Mouse (Mus musculus) macrophage (primary cell): ENCODE results near the gene Adamtsl1. TPM values are rescaled to one million over a fixed set of nuclear protein-coding genes. Genes with fewer than 3 reads are reported as not detected.

Experiments
- H3K27ac ChIP-seq: fragments of 350-480 bp; formaldehyde crosslinking; 2 replicates; pipeline ENCODE4 v1.9.0; 2021
- H3K36me3 ChIP-seq: fragments of 350-480 bp; formaldehyde crosslinking; 2 replicates; pipeline ENCODE4 v1.9.0; 2021; ENCODE audit errors: inconsistent target
- H3K4me3 ChIP-seq: fragments of 350-480 bp; formaldehyde crosslinking; 2 replicates; pipeline ENCODE4 v1.9.0; 2021; ENCODE audit errors: inconsistent target
- H3K79me2 ChIP-seq: fragments of 350-480 bp; formaldehyde crosslinking; 2 replicates; pipeline ENCODE4 v1.9.0; 2021; ENCODE audit errors: inconsistent target
- WGBS: methylation state at CpG from one replicate; pipeline ENCODE4 v1.1.7; 2026; ENCODE audit warnings: inconsistent platforms; ENCODE audit not compliant: missing documents; 5-methylcytosine and 5-hydroxymethylcytosine counted together
- polyA plus RNA-seq: library from polyadenylated mRNA; stranded (reverse); fragments of 250-400 nt; gene quantifications from 3 replicates; pipeline ENCODE4 v1.2.4, GENCODE M21; 2018; ENCODE audit warnings: inconsistent platforms
- total RNA-seq, 78 experiments: library from RNA; depleted of rRNA; stranded (reverse); fragments of 250-400 nt; gene quantifications; 1 replicate in 9 of 78; 2 replicates in 24 of 78; 3 replicates in 43 of 78; 4 replicates in 2 of 78; pipeline ENCODE4 v1.2.4; 2018; ENCODE audit warnings: inconsistent platforms in 56 of 78

Adamtsl1 gene
- 1 to 10 TPM in 1 of 26 experiments, not detected in 25; 3.4 TPM for total RNA-seq (2018; cell fraction: chromatin; rRNA removed)
- not detected for total RNA-seq (2018; cell fraction: cytosol; rRNA removed)
- under 1 TPM in 1 of 26 experiments, not detected in 25; 0.86 TPM for total RNA-seq (2018; cell fraction: nucleus; rRNA removed)
- not detected in 3 replicates for polyA plus RNA-seq

DNA sequence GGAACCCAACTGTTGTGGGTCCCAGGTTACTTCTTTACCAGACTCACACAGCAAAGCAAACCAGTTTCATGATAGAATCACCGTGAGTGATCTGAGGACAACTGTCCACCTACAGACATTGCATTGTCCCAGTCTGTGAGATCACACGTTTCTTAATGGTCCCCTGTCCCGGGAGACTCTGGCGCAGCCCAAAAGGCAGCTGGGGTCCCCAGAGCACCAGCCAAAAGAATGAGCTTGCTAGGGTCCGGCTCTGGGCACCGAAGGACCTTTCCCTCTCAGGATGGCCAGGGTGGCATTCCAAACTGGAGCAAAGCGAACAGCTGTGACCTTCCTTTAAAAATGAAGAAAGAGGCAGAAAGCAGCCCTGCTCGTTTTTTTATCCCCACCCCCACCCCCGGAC, at the start of gene Adamtsl1:
Gene Adamtsl1 (plus strand): TSS at position 381 of the 400 bp plus-strand sequence.
- no peaks in the 10 kb centered on the region for H3K36me3 ChIP-seq
- 1% methylated on average over 9 of the region's 9 CpGs for WGBS
- H3K79me2 ChIP-seq, result no peaks in the 10 kb centered on the region
- no peak within 1 kb of the TSS for H3K27ac ChIP-seq
- H3K4me3 ChIP-seq, result no peak within 1 kb of the TSS

DNA sequence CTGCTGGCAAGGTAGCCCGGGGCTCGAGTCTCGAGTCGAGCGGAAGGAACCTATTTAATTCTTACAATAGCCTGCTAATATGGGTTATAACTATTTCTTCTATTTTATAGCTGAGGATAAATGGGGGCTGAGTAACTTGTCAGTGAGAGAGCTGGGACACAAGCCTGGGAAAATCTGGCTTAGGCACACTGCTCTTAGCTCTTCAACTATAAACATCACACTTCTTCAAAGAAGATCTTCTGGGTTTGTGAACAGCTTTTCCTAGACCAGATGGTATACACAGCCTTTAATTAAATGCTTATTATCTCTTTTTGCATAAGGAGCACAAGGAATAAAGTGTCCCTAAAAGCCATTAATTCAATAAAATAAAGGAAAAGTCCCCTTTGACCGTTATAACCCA, 30.4 kb upstream of the Adamtsl1 start:
- Histone ChIP-seq H3K79me2 (no peaks in the 10 kb centered on the region), H3K36me3 (no peaks in the 10 kb centered on the region), H3K4me3 (no peak overlapping the region), H3K27ac (no peak overlapping the region)
- WGBS, result 96% methylated on average over 4 of the region's 6 CpGs

DNA sequence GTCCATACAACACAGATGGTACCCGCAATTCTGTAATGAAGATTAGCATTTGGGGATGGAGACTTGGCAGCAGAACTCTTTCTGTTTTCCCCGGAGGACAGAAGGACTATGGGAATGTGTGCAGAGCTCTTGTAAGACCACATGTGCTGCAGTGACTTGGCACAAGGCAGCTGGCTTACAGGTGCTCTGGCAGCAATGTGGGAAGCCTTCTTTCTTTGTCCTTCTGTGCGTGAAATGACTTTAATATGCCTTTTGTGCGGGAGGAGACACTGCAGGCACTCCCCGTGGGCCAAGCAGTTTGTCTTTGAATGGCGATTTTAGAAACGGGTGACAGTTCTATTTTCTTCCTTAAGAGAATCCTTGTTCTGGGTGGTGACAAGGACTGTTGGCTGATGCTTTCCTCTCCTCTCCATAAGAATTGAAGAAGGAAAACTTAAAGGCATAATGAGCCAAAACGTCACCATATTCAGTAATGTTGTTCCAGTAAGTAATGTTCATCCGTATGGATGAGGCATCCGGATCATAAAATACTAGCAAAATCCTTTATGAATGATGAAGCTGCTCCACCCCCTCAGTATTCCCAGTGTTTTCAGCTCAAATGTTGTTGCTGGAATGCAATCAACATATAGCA, 27.5 kb upstream of the Adamtsl1 start:
- 90% methylated on average over 10 of the region's 10 CpGs for WGBS
- Histone ChIP-seq H3K27ac (no peak overlapping the region), H3K36me3 (no peaks in the 10 kb centered on the region), H3K4me3 (no peak overlapping the region), H3K79me2 (no peaks in the 10 kb centered on the region)

DNA sequence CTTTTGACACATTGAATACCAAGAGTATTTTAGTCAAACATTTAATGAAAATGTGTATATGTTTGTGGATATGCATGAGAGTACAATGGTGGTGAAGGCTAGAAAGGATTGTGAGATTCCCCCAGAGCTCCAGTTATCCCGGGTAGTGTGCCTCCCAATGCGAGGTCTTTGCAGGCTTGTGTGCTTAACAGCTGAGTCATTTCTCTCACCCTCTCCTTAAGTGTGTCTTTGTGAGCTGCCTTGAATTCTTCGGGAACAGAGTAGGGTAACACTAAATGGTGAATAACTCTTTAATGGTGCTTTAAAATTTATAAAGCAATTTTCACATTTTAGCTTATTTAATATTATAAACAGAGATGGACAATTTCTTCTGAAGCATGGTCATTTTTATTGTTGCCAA, 8.3 kb upstream of the Adamtsl1 start:
- no peaks in the 10 kb centered on the region for H3K36me3 ChIP-seq
- no peaks in the 10 kb centered on the region for H3K79me2 ChIP-seq
- 75% methylated on average over 3 of the region's 3 CpGs for WGBS

DNA sequence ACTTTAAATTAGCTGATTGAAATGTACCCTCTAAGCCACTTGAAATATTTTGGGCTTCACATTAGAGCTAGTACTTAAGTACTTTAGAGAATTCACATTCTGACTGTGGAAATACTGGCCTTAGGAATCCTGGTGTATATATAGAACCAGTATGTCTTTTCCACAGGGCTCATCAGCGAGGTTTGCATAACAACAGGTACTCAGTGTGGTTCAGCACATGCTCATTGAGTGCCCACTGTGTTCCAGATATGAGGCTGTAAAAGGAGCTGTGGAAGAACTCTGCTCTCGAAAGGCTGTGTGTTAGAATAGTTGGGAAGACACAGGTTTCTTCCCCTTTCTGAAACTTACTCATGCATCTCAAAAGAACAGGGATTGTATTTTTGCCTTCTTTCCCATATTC, 7.0 kb upstream of the Adamtsl1 start:
- H3K27ac ChIP-seq, result no peak overlapping the region
- no peak overlapping the region for H3K4me3 ChIP-seq
- H3K79me2 ChIP-seq, result no peaks in the 10 kb centered on the region
- H3K36me3 ChIP-seq, result no peaks in the 10 kb centered on the region
- 83% methylated on average over 2 of the region's 2 CpGs for WGBS

More for the DNA sequence above, 8.3 kb upstream of the Adamtsl1 start:
- no peak overlapping the region for H3K4me3 ChIP-seq
- no peak overlapping the region for H3K27ac ChIP-seq

DNA sequence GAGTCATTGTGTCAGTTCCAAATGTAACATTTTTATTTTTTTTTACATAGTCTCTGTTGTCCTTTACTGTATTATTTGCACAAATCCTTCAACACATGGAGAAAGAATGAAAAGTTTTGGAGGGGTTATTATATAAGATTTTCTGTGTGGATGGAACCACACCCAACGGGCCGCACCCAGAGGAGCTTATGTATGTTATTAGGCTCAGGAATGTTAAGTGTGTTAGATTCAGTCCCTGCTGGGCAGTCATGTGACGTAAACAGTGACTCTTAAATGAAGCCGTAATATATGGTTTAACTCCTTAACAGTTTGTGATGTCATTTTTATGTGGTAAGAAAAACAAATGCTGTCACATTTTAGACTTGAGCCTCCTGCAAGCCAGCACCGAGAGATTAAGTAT, 6.5 kb upstream of the Adamtsl1 start:
- Histone ChIP-seq H3K4me3 (no peak overlapping the region), H3K36me3 (no peaks in the 10 kb centered on the region), H3K79me2 (no peaks in the 10 kb centered on the region), H3K27ac (no peak overlapping the region)
- 88% methylated on average over 5 of the region's 5 CpGs for WGBS

DNA sequence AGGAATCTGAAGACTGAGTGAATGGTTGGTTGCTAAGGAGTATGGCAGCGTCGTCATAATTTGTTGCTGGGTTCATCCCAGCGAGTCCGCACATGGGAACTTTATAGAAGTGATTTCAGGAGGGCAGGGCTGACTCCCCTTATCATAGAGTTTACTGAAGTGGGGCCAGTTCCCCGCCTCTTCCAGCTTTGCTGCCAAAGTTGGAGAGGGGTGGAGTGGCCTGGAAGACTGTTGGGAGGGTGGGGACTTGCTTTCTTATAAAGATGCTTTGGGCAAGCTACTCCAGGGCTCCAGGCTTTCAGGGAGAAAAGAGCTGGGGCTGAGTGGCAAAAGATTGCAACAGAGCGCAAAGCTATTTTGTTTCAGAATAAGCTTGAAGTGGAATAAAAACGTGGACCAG, 684 bp upstream of the Adamtsl1 start:
- Histone ChIP-seq H3K27ac (no peak overlapping the region), H3K4me3 (no peak overlapping the region), H3K36me3 (no peaks in the 10 kb centered on the region), H3K79me2 (no peaks in the 10 kb centered on the region)
- 51% methylated on average over 7 of the region's 7 CpGs for WGBS

DNA sequence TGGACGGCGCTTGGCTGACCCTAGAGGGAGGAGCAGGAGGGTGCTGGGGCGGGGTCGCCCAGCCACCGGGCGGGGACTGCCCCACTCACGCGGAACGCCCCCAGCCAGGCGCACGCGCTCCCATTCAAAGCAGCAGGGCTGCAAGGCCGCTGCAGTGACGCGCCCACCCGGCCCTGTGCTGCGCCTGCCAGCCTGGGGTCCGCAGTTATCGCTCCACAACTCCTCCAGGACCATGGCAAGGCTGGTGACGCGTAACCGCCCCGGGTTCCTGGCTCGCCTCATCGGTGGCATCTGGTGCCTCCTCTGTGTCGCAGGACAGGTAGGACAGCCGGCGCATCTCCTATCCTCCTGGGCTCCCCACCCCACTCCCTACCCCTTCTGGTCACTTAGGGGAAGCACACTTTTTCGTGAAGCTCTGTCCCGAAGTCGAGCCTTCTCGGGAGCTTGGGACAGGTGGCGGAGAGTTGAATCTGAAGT, 271 bp downstream of the Adamtsl1 start:
- no peak overlapping the region for H3K4me3 ChIP-seq
- WGBS, result 5% methylated on average over 29 of the region's 33 CpGs
- no peaks in the 10 kb centered on the region for H3K36me3 ChIP-seq
- no peaks in the 10 kb centered on the region for H3K79me2 ChIP-seq
- H3K27ac ChIP-seq, result no peak overlapping the region

DNA sequence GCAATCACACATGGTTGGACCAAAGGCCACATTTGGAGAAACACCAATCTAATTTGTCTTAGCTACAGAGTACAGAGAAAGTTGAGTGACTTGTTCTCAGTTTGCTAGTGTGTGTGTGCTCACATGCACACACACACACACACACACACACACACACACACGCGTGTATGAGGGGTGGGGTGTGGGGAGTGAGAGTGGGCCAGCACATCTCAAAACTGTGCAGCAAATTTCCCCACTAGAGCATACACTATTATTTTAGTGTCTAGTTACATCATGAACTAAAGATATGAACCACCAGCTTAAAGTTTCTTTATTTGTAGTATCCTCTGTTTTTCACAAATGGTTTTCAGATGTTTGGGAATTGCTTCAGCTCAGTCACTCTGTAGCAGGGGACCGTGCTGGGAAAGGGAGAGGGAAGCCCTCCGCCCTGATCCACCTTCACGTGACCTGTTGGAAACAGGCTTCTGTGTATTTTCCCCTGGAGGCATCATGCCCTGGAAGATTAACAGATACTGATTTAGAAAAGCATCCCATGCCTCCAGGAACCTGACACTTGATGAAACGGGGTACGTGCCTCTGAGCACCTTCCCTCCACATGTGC, 13.1 kb downstream of the Adamtsl1 start:
- no peak overlapping the region for H3K27ac ChIP-seq
- no peaks in the 10 kb centered on the region for H3K36me3 ChIP-seq
- no peaks in the 10 kb centered on the region for H3K79me2 ChIP-seq
- WGBS, result 92% methylated on average over 7 of the region's 7 CpGs
- H3K4me3 ChIP-seq, result no peak overlapping the region

DNA sequence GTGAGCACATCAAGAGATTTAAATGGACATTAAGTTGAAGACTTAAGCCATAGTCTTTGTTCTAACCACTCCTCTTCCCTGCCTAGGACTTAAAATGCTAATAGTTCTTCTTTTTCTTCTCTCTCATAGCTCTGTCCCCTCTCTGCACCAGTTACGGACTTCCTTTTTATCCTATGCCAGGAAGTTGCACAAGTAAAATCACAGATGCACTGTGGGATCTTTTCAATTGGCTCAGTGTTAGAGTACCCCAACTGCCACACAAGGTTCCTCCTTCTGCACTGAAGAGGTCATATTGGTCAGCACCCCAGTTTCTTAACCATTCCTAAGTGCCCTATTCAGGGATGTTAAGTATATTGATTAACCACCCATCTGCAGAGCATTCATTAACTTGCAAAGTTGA, 15.9 kb downstream of the Adamtsl1 start:
- WGBS, result 13% methylated on average over 1 of the region's 1 CpGs
- no peak overlapping the region for H3K4me3 ChIP-seq
- H3K27ac ChIP-seq, result no peak overlapping the region
- no peaks in the 10 kb centered on the region for H3K79me2 ChIP-seq
- H3K36me3 ChIP-seq, result no peaks in the 10 kb centered on the region

DNA sequence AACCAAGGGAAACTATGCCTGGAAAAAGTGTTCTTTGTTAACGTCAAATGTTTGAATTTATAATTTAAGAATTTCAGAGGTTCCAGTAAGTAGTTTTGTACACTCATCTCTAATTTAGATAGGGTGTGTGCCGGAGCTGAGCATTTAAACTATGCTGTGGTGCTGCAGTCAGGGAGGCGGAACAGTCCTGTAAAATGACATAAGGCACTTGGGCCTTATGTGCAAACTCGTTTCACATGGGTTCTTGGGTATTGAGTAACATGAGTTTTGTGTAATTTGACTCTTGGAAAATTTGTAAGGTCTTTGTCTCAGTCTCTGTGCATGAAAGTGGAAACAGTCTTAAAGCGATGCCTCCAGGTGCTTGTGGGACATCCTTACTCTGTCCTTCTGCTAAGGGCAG, 25.7 kb downstream of the Adamtsl1 start:
- WGBS, result 88% methylated on average over 5 of the region's 5 CpGs
- Histone ChIP-seq H3K27ac (no peak overlapping the region), H3K36me3 (no peaks in the 10 kb centered on the region), H3K79me2 (no peaks in the 10 kb centered on the region), H3K4me3 (no peak overlapping the region)

DNA sequence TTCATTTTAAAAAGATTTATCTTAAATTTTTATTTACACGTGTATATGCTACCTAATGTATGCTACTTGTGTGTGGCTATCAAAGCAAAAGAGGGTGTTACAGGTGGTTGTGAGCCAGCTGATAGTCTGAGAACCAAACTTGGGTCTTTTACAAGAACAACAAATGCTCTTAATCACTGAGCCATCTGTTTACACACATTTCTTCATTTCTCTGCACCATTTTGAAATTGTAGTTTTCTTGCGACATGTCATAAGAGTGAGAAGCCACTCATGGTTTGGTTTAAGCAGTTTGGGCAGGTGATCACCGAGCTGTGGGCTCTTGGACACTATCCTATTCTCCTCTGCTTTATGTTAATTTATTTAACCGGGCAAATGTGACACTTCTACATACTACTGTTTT, 29.2 kb downstream of the Adamtsl1 start:
- H3K36me3 ChIP-seq, result no peaks in the 10 kb centered on the region
- H3K27ac ChIP-seq, result no peak overlapping the region
- H3K4me3 ChIP-seq, result no peak overlapping the region
- WGBS, result 94% methylated on average over 4 of the region's 4 CpGs
- no peaks in the 10 kb centered on the region for H3K79me2 ChIP-seq

DNA sequence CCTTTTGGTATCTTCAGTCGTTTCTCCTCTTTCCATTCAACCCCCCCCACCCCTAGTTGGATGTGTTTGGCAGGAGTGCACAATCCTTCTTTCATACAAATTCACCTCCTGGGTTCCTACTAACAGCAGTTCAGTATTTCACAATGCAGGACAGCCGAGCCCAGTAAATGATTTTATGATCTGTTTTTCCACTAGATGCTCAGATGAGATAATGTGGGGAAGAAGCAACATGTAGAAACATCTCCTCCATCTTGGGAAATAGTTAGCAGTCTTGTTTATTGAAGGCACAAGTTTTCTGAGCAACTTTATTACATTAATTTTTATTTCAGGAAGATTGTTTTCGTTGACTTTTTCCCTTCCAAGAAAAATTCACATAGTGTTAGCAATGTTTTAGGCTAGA, 40.7 kb downstream of the Adamtsl1 start:
- WGBS, result 72% methylated on average over 3 of the region's 3 CpGs
- H3K36me3 ChIP-seq, result no peaks in the 10 kb centered on the region

DNA sequence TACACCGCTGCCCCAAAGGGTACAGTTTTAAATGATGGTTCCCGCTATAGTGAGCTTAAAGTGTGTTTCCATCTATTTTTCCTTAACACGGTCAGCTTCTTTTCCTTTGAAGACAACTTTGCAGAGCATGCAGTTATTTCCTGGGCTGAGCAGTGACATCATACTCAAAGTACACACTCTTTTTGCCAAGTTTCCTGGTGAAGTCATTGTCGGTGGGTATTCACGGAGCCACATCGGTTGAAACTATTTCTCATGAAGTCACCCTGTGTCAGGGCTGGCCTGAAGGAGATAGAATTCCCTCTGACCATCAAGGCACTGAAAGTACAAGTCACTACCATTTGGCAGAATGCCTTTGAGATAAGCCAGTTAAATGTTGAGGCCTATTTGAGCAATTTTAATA, 45.8 kb downstream of the Adamtsl1 start:
- H3K79me2 ChIP-seq, result no peaks in the 10 kb centered on the region
- WGBS, result 81% methylated on average over 6 of the region's 6 CpGs
- no peak overlapping the region for H3K4me3 ChIP-seq
- H3K27ac ChIP-seq, result no peak overlapping the region
- no peaks in the 10 kb centered on the region for H3K36me3 ChIP-seq

More for the DNA sequence above, 40.7 kb downstream of the Adamtsl1 start:
- H3K27ac ChIP-seq, result no peak overlapping the region
- no peaks in the 10 kb centered on the region for H3K79me2 ChIP-seq
- no peak overlapping the region for H3K4me3 ChIP-seq

DNA sequence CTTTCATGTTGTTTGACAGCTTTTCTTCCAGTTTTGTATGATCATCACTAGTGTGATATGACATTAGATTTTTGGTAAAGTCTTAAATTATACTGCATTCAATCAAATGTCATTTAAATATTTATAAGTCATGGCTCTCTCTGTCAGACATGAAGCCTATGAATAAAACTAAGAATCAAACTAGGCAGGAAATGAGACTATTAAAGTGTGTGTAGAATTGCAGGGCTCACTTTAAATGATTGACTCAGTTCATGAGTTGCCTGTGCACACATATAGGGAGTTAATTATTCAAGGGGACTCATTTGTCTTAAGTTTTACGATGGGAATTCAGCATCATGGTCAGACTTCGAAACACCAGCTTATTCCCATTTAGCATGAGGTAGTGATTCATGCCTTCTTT, 71.5 kb downstream of the Adamtsl1 start:
- Histone ChIP-seq H3K4me3 (no peak overlapping the region), H3K79me2 (no peaks in the 10 kb centered on the region), H3K36me3 (no peaks in the 10 kb centered on the region), H3K27ac (no peak overlapping the region)
- WGBS, result 85% methylated on average over 2 of the region's 2 CpGs
